Mouse (Mus musculus) hindbrain, postnatal 0 days (tissue): ENCODE data around the gene Ntrk1. TPM values are rescaled to one million over a fixed set of nuclear protein-coding genes. Genes with fewer than 3 reads are reported as not detected.
A peak's percentile ranks its signal among the peaks of the same experiment; 100 is the strongest.
"Not testable (repeated sequence)": the region's sequence is repeated elsewhere in the genome, so short reads cannot be mapped to it uniquely, and the experiment has no call there.

Experiments
- ATAC-seq: fragments of 200-750 bp; cut with Nextera tagmentation; 2 replicates; pipeline ENCODE4 v1.8.0; 2017; ENCODE audit warnings: mild to moderate bottlenecking, moderate TSS enrichment, moderate library complexity
- DNase-seq: peaks from one replicate; pipeline ENCODE4 v3.0.0-alpha.2; 2015; ENCODE audit warnings: low spot score
- H3K27ac ChIP-seq: fragments of 300-500 bp; sonication (generic); 2 replicates; pipeline ENCODE4 v1.5.1; 2014; ENCODE audit warnings: mild to moderate bottlenecking
- H3K27me3 ChIP-seq: fragments of 300-500 bp; sonication (generic); 2 replicates; pipeline ENCODE4 v1.6.1; 2014; ENCODE audit warnings: low read length, mixed read lengths; ENCODE audit not compliant: insufficient read depth
- H3K36me3 ChIP-seq: fragments of 300-500 bp; sonication (generic); 2 replicates; pipeline ENCODE4 v1.6.1; 2014; ENCODE audit warnings: low read length, mixed read lengths; ENCODE audit not compliant: insufficient read depth
- H3K4me1 ChIP-seq: fragments of 300-500 bp; sonication (generic); 2 replicates; pipeline ENCODE4 v1.6.1; 2014; ENCODE audit warnings: antibody characterized with exemption, low read length, mixed read lengths; ENCODE audit not compliant: insufficient read depth
- H3K4me2 ChIP-seq: fragments of 300-500 bp; sonication (generic); 2 replicates; pipeline ENCODE4 v1.6.1; 2014; ENCODE audit warnings: low read depth, mild to moderate bottlenecking, low read length, moderate library complexity, mixed read lengths
- H3K4me3 ChIP-seq: fragments of 300-500 bp; sonication (generic); 2 replicates; pipeline ENCODE4 v1.5.1; 2014; ENCODE audit warnings: low read length
- H3K9ac ChIP-seq: fragments of 300-500 bp; sonication (generic); replicated peaks from 2 replicates; pipeline ENCODE4 v1.6.1; 2014; ENCODE audit warnings: mild to moderate bottlenecking, low read length, moderate library complexity, mixed read lengths
- H3K9me3 ChIP-seq: fragments of 300-500 bp; sonication (generic); 2 replicates; pipeline ENCODE4 v1.6.1; 2016; ENCODE audit warnings: low read length, mixed read lengths
- CTCF ChIP-seq: IDR thresholded peaks from 2 replicates; pipeline ENCODE4 v1.5.1; 2016; ENCODE audit warnings: antibody characterized with exemption, control low read depth, low read depth
- WGBS: fragments of 180-500 bp; shearing (Covaris S2); extraction: QIAGEN DNeasy Blood & Tissue Kit; methylation state at CpG from one replicate; pipeline ENCODE4 v1.1.7; 2014; 5-methylcytosine and 5-hydroxymethylcytosine counted together
- polyA plus RNA-seq: library from polyadenylated mRNA; unstranded; fragments of >200 nt; fragmentation: Nextera tagmentation; extraction: Ambion mirVana; gene quantifications from 2 replicates; pipeline ENCODE4 v1.2.1, GENCODE M21; 2015
- total RNA-seq: library from RNA; depleted of rRNA; stranded (reverse); fragments of >200 nt; gene quantifications from 2 replicates; pipeline ENCODE4 v1.2.3, GENCODE M21; 2014; rRNA removed

Ntrk1 gene
- total RNA-seq: 3.2 and 4.8 TPM in 2 replicates
- polyA plus RNA-seq: 5.2 and 5.4 TPM in 2 replicates

- DNase-seq (peak; percentile 39), ATAC-seq (peak; percentile 55)
- TF ChIP-seq CTCF: no peak
- Histone ChIP-seq H3K36me3 (no peaks in the 10 kb centered on the region), H3K4me1 (no peaks in the 10 kb centered on the region), H3K9me3 (no peaks in the 10 kb centered on the region), H3K4me2 (peak within 1 kb of the TSS; percentile 56), H3K9ac (peak within 1 kb of the TSS; percentile 9; the same call in 1 of the 2 replicates), H3K27me3 (peaks cover 48% of the 10 kb centered on the region), H3K4me3 (peak within 1 kb of the TSS; percentile 31), H3K27ac (no peak within 1 kb of the TSS)
- WGBS: 2% methylated on average over 31 of the region's 47 CpGs
Observed at GRCm38 (mm10) chr3:87794922-87795325, at the start of gene Ntrk1. Gene Ntrk1 (minus strand): TSS chr3:87795162.

- no peak for TF ChIP-seq CTCF
- H3K27ac ChIP-seq: no peak overlapping the region
- H3K4me2 ChIP-seq: no peak overlapping the region
- DNase-seq: no peak
- H3K36me3 ChIP-seq: no peaks in the 10 kb centered on the region
- no peak overlapping the region for H3K9ac ChIP-seq
- no peak for ATAC-seq
- no peak overlapping the region for H3K4me3 ChIP-seq
- H3K27me3 ChIP-seq: no peaks in the 10 kb centered on the region
- H3K9me3 ChIP-seq: no peaks in the 10 kb centered on the region
- no peaks in the 10 kb centered on the region for H3K4me1 ChIP-seq
Observed at GRCm38 (mm10) chr3:87840858-87841257, 45.9 kb upstream of the Ntrk1 start.

- DNase-seq: peak; percentile 77
- ATAC-seq: no peak
Observed at GRCm38 (mm10) chr3:87838622-87839021, 43.7 kb upstream of the Ntrk1 start.

DNA sequence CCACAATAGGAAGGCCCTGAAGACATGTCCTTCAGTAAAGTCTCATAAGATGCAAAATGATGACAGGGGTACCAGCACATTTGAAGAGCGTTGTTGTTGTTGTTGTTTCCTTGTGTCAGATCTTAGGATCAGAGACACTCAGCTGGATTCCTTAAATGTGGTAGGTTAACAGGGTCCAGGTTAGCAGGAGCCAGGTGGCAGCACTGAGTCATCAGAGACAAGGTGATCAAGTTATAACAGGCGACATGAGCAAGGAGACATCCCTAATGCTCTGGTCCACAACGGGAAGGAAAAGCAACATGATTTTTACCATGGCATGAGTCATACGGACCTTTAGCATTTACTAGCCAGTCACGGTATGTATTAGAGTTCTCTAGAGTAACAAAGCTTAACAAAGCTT, 38.5 kb upstream of the Ntrk1 start:
- no peak overlapping the region for H3K9ac ChIP-seq
- H3K4me2 ChIP-seq: no peak overlapping the region
- DNase-seq: no peak
- 0 out of 2 replicates have a peak, but pooled peaks have one; percentile 25 for TF ChIP-seq CTCF
- H3K4me3 ChIP-seq: no peak overlapping the region
- ATAC-seq: no peak
- no peaks in the 10 kb centered on the region for H3K27me3 ChIP-seq
- no peaks in the 10 kb centered on the region for H3K36me3 ChIP-seq
- no peaks in the 10 kb centered on the region for H3K4me1 ChIP-seq
- no peak overlapping the region for H3K27ac ChIP-seq
- no peaks in the 10 kb centered on the region for H3K9me3 ChIP-seq
- WGBS: 76% methylated on average over 5 of the region's 5 CpGs

More at GRCm38 (mm10) chr3:87838622-87839021, 43.7 kb upstream of the Ntrk1 start:
- no peak overlapping the region for H3K27ac ChIP-seq
- 3% methylated on average over 4 of the region's 4 CpGs for WGBS
- no peaks in the 10 kb centered on the region for H3K27me3 ChIP-seq
- H3K4me2 ChIP-seq: no peak overlapping the region
- no peaks in the 10 kb centered on the region for H3K9me3 ChIP-seq
- H3K4me3 ChIP-seq: no peak overlapping the region
- no peak overlapping the region for H3K9ac ChIP-seq
- no peaks in the 10 kb centered on the region for H3K36me3 ChIP-seq
- TF ChIP-seq CTCF: peak; percentile 93
- H3K4me1 ChIP-seq: no peaks in the 10 kb centered on the region

DNA sequence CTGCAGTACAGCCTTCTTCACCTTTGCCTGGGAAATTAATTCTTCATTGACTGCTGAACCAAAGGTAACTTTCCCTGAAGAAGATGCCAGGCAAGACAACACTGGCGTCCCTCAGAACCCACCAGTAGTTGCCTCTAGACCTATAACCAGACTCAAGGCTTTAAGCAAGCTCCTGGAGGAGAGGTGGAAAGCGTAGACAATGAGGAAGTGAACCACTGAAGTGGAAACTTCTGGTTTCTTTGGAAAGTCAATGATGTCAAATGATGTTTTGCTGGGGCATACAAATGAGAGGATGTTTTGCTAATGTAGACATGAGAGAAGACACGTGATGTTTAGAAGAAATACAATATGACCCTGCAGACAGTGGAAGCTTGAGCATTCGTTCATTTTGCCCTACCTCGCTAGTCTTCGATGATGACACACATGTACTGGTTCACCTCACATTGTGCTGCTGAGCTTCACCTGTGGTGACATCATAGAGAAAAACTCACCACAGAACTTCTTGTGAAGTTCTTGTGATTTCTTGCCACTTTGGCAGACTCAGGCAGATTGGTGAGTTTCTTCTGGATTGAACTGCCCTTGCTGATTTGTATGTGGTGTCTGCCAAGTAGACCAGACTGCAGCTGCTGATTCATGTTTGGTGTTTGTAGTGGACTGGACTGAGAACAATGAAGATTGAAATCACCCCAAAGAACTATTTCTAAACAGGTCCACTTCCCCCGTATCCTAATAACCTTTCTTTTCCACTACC, 37.3 kb upstream of the Ntrk1 start:
- 84% methylated on average over 7 of the region's 7 CpGs for WGBS
- no peak for DNase-seq
- no peak overlapping the region for H3K4me3 ChIP-seq
- no peak overlapping the region for H3K9ac ChIP-seq
- no peak for TF ChIP-seq CTCF
- no peak overlapping the region for H3K4me2 ChIP-seq
- no peaks in the 10 kb centered on the region for H3K9me3 ChIP-seq
- no peaks in the 10 kb centered on the region for H3K36me3 ChIP-seq
- no peak overlapping the region for H3K27ac ChIP-seq
- no peaks in the 10 kb centered on the region for H3K4me1 ChIP-seq
- no peak for ATAC-seq
- H3K27me3 ChIP-seq: no peaks in the 10 kb centered on the region

GRCm38 (mm10) chr3:87829025-87829424, 34.1 kb upstream of the Ntrk1 start:
- Histone ChIP-seq H3K4me2 (no peak overlapping the region), H3K27me3 (no peaks in the 10 kb centered on the region), H3K4me3 (no peak overlapping the region), H3K9me3 (no peaks in the 10 kb centered on the region), H3K9ac (no peak overlapping the region), H3K4me1 (no peaks in the 10 kb centered on the region), H3K36me3 (no peaks in the 10 kb centered on the region), H3K27ac (no peak overlapping the region)
- 54% methylated on average over 10 of the region's 10 CpGs for WGBS
- no peak for TF ChIP-seq CTCF
- DNase-seq (no peak), ATAC-seq (no peak)

DNA sequence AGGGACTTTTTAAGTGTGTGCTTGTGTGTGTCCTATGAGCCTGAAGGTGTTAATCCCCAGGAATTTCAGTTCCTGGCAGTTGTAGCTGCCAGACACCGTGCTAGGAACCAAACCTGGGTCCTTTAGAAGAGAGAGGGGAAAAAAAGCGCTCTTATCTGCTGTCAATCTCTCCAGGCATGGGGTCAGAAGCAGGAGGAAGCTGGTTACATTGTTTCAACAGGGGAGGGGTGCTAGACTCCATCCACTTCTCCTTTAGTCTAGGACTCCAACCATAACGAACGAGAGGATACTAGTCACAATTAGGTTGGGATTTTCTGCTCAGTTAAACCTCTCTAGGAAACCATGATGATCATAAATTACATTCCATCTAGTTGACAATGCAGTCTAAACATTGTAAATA, 33.5 kb upstream of the Ntrk1 start:
- Histone ChIP-seq H3K4me2 (no peak overlapping the region), H3K4me1 (no peaks in the 10 kb centered on the region), H3K4me3 (no peak overlapping the region), H3K27me3 (no peaks in the 10 kb centered on the region), H3K9me3 (no peaks in the 10 kb centered on the region), H3K27ac (no peak overlapping the region), H3K9ac (no peak overlapping the region), H3K36me3 (no peaks in the 10 kb centered on the region)
- 42% methylated on average over 4 of the region's 4 CpGs for WGBS
- no peak for TF ChIP-seq CTCF
- no peak for ATAC-seq
- DNase-seq: no peak

DNA sequence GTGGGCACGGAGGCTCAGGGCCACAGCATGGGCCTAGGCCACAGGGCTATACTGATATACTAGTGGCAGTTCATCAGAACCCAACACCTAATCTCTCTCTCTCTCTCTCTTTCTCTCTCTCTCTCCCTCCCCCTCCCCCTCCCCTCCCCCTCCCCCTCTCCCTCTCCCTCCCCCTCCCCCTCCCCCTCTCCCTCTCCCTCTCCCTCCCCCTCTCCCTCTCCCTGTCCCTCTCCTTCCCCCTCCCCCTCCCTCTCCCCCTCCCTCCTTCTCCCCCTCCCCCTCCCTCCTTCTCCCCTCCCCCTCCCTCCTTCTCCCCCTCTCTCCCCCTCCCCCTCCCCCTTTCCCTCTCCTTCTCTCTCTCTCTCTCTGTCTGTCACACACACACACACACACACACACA, 29.2 kb upstream of the Ntrk1 start, which contains the start of gene Pear1:
Gene Pear1, minus strand, starts transcription at position 101 of the 400 bp plus-strand sequence.
- H3K27ac ChIP-seq, H3K9me3 ChIP-seq, H3K9ac ChIP-seq, DNase-seq, H3K27me3 ChIP-seq, H3K4me3 ChIP-seq, ATAC-seq, H3K4me2 ChIP-seq, H3K36me3 ChIP-seq, H3K4me1 ChIP-seq: not testable (repeated sequence)
- WGBS: 90% methylated on average over 1 of the region's 1 CpGs
